Mouse (Mus musculus): Measurements from ENCODE around the gene Ggact. TPM values are rescaled to one million over a fixed set of nuclear protein-coding genes. Genes with fewer than 3 reads are reported as not detected.
A peak's percentile ranks its signal among the peaks of the same experiment; 100 is the strongest.

The Ggact gene
- total RNA-seq, 1 experiment, result 13.6 TPM

- Histone ChIP-seq H3K4me3 (ENCODE audit: insufficient read depth in 1 of 2, low read depth in 1 of 2, low read length in 2 of 2, poor library complexity in 1 of 2, severe bottlenecking in 1 of 2) (no peak overlapping the region), H3K36me3 (ENCODE audit: control insufficient read depth, insufficient read depth, low read length, poor library complexity, severe bottlenecking) (no peaks in the 10 kb centered on the region), H3K4me1 (ENCODE audit: control insufficient read depth in 2 of 2, insufficient read depth in 2 of 2, low read length in 2 of 2, poor library complexity in 1 of 2) (no peaks in the 10 kb centered on the region), H3K27ac (ENCODE audit: insufficient read depth, low read depth, low read length, poor library complexity, severe bottlenecking) (no peak overlapping the region), H3K9ac (ENCODE audit: insufficient read depth, low read depth, low read length, poor library complexity, severe bottlenecking) (no peak overlapping the region), H3K9me3 (ENCODE audit: control insufficient read depth, insufficient read depth, low read depth, low read length) (no peaks in the 10 kb centered on the region)
- peak; percentile 27 for DNase-seq (ENCODE audit: low read depth, low spot score)
- peak; percentile 94 for TF ChIP-seq ZC3H11A (IDR thresholded peaks at IDR 0.05; ENCODE audit: borderline replicate concordance, low read depth, low read length)
- no peak for TF ChIP-seq ZNF384 (IDR thresholded peaks at IDR 0.05; ENCODE audit: low read depth, low read length)
- no peak for TF ChIP-seq CHD2 (IDR thresholded peaks at IDR 0.05; ENCODE audit: low read depth, low read length)
- in situ Hi-C loops (cut with MboI; ENCODE audit: low sequenced_read_pairs in 2 of 2, unreplicated experiment in 2 of 2), result loop anchor here in 1 of 2 experiments (25.0 kb wide), 2 partner anchors 664 to 814 kb away; no protein-coding TSS in a partner anchor
These were observed 37.4 kb downstream of the Ggact start for GRCm38 (mm10) chr14:122876163-122876562.

DNA sequence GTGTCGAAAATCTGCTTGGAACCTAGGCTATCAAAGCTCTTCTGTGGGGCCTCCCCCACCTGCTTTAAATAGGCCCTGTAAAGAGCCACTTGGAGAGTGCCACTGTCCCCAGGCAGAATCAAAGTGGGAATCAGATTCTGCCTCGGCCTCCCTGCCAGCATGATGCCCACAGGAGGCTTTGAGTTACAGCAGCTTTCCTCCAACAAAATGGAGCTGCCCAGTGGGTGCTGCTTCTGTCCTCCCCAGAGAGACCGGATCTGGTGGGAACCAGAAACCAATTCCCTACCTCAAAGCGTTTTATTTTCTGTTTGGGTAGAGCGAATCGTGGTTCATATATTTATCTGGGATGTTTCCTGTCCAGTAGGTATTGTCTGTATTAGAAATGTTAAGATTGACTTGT, 37.9 kb downstream of the Ggact start:
- no peaks in the 10 kb centered on the region for H3K36me3 ChIP-seq (ENCODE audit: control insufficient read depth, insufficient read depth, low read length, poor library complexity, severe bottlenecking)
- no peak overlapping the region for H3K9ac ChIP-seq (ENCODE audit: insufficient read depth, low read depth, low read length, poor library complexity, severe bottlenecking)
- H3K9me3 ChIP-seq (ENCODE audit: control insufficient read depth, insufficient read depth, low read depth, low read length), result no peaks in the 10 kb centered on the region
- DNase-seq (ENCODE audit: low read depth, low spot score), result no peak
- no peaks in the 10 kb centered on the region for H3K4me1 ChIP-seq (ENCODE audit: control insufficient read depth in 2 of 2, insufficient read depth in 2 of 2, low read length in 2 of 2, poor library complexity in 1 of 2)
- in situ Hi-C loops (cut with MboI; ENCODE audit: low sequenced_read_pairs in 2 of 2, unreplicated experiment in 2 of 2), result loop anchor here in 1 of 2 experiments (25.0 kb wide), 2 partner anchors 663 to 813 kb away; no protein-coding TSS in a partner anchor
- no peak overlapping the region for H3K27ac ChIP-seq (ENCODE audit: insufficient read depth, low read depth, low read length, poor library complexity, severe bottlenecking)
- no peak overlapping the region for H3K4me3 ChIP-seq (ENCODE audit: insufficient read depth in 1 of 2, low read depth in 1 of 2, low read length in 2 of 2, poor library complexity in 1 of 2, severe bottlenecking in 1 of 2)
- TF ChIP-seq ZNF384 (IDR thresholded peaks at IDR 0.05; ENCODE audit: low read depth, low read length), result no peak
- TF ChIP-seq ZC3H11A (IDR thresholded peaks at IDR 0.05; ENCODE audit: borderline replicate concordance, low read depth, low read length), result no peak
- no peak for TF ChIP-seq MAFK (IDR thresholded peaks at IDR 0.05; ENCODE audit: insufficient read depth, low read depth, low read length)
- TF ChIP-seq CHD2 (IDR thresholded peaks at IDR 0.05; ENCODE audit: low read depth, low read length), result no peak

GRCm38 (mm10) chr14:122875056-122875455, 38.5 kb downstream of the Ggact start:
- Histone ChIP-seq H3K4me3 (ENCODE audit: insufficient read depth in 1 of 2, low read depth in 1 of 2, low read length in 2 of 2, poor library complexity in 1 of 2, severe bottlenecking in 1 of 2) (no peak overlapping the region), H3K27ac (ENCODE audit: insufficient read depth, low read depth, low read length, poor library complexity, severe bottlenecking) (no peak overlapping the region), H3K9ac (ENCODE audit: insufficient read depth, low read depth, low read length, poor library complexity, severe bottlenecking) (no peak overlapping the region), H3K36me3 (ENCODE audit: control insufficient read depth, insufficient read depth, low read length, poor library complexity, severe bottlenecking) (no peaks in the 10 kb centered on the region), H3K9me3 (ENCODE audit: control insufficient read depth, insufficient read depth, low read depth, low read length) (no peaks in the 10 kb centered on the region), H3K4me1 (ENCODE audit: control insufficient read depth in 2 of 2, insufficient read depth in 2 of 2, low read length in 2 of 2, poor library complexity in 1 of 2) (no peaks in the 10 kb centered on the region)
- TF ChIP-seq HCFC1 (IDR thresholded peaks at IDR 0.05; ENCODE audit: borderline replicate concordance, insufficient read depth, low read length) (no peak), ZNF384 (IDR thresholded peaks at IDR 0.05; ENCODE audit: low read depth, low read length) (no peak), MAFK (IDR thresholded peaks at IDR 0.05; ENCODE audit: insufficient read depth, low read depth, low read length) (no peak), ZC3H11A (IDR thresholded peaks at IDR 0.05; ENCODE audit: borderline replicate concordance, low read depth, low read length) (no peak), CHD2 (IDR thresholded peaks at IDR 0.05; ENCODE audit: low read depth, low read length) (no peak)
- DNase-seq (ENCODE audit: low read depth, low spot score), result no peak
- in situ Hi-C loops (cut with MboI; ENCODE audit: low sequenced_read_pairs in 2 of 2, unreplicated experiment in 2 of 2), result loop anchor here in 1 of 2 experiments (25.0 kb wide), 2 partner anchors 663 to 813 kb away; no protein-coding TSS in a partner anchor

DNA sequence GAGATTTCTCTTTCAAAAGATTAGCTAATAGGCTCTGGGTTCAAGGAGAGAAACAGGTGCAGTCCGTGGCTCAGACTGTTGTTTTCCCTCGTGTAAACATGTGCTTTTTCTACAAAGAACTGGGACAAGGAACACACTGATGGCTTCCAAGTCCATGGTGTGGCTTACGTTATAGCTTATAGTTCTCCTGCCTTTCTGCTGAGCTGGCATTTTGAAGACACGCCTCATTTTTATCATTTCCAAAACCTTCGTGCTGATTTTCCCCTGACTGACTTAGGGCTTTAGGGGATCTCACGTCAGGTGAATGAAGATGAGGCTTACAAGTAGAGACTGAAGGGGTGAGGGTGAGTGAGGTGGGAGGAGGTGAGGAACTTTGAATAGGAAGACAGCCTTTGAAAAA, 40.9 kb downstream of the Ggact start:
- no peaks in the 10 kb centered on the region for H3K36me3 ChIP-seq (ENCODE audit: control insufficient read depth, insufficient read depth, low read length, poor library complexity, severe bottlenecking)
- TF ChIP-seq ZNF384 (IDR thresholded peaks at IDR 0.05; ENCODE audit: low read depth, low read length), result no peak
- peak; percentile 80 for TF ChIP-seq MAFK (IDR thresholded peaks at IDR 0.05; ENCODE audit: insufficient read depth, low read depth, low read length)
- TF ChIP-seq CHD2 (IDR thresholded peaks at IDR 0.05; ENCODE audit: low read depth, low read length), result no peak
- no peak for TF ChIP-seq HCFC1 (IDR thresholded peaks at IDR 0.05; ENCODE audit: borderline replicate concordance, insufficient read depth, low read length)
- no peak for TF ChIP-seq ZC3H11A (IDR thresholded peaks at IDR 0.05; ENCODE audit: borderline replicate concordance, low read depth, low read length)
- H3K4me1 ChIP-seq (ENCODE audit: control insufficient read depth in 2 of 2, insufficient read depth in 2 of 2, low read length in 2 of 2, poor library complexity in 1 of 2), result no peaks in the 10 kb centered on the region
- H3K27ac ChIP-seq (ENCODE audit: insufficient read depth, low read depth, low read length, poor library complexity, severe bottlenecking), result no peak overlapping the region
- no peak overlapping the region for H3K9ac ChIP-seq (ENCODE audit: insufficient read depth, low read depth, low read length, poor library complexity, severe bottlenecking)
- in situ Hi-C loops (cut with MboI; ENCODE audit: low sequenced_read_pairs in 2 of 2, unreplicated experiment in 2 of 2), result no loop called here
- H3K4me3 ChIP-seq (ENCODE audit: insufficient read depth in 1 of 2, low read depth in 1 of 2, low read length in 2 of 2, poor library complexity in 1 of 2, severe bottlenecking in 1 of 2), result no peak overlapping the region
- no peaks in the 10 kb centered on the region for H3K9me3 ChIP-seq (ENCODE audit: control insufficient read depth, insufficient read depth, low read depth, low read length)
- DNase-seq (ENCODE audit: low read depth, low spot score), result no peak

Measured in ES-E14 (cell line).